In the genomic region with DNA sequence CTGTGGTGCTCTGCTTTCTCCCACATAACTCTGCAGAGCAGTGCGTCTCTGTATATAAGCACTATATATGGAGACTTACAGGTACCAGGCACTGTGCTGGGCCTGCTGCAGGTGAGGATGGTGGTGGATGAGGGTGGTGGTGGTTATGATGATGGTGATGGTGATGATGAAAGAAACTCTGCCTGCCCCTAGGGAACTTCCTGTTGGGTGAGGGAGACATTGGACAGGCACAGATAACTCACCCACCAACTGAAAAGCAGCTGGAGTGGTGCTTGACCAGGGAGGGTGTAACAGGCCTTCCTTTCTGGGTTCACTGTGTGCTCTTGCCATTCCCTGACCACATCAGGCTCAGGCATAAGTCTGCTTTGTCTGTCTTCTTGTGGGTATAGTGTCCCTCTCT, we compare ENCODE assay signal across 23 mouse cellular contexts. TPM values are rescaled to one million over a fixed set of nuclear protein-coding genes. Genes with fewer than 3 reads are reported as not detected.
A peak's percentile ranks its signal among the peaks of the same experiment; 100 is the strongest.
DNase-seq lines count a peak whose midpoint lies in the region; ATAC-seq lines count a peak whose summit lies in the region.
"Had no signal": no experiment of that assay in that cellular context is flagged by ENCODE, and none has a peak within 500 bp of the region (broad histone marks: within the 10 kb centered on the region; RNA-seq: fewer than 3 reads in every experiment).

No protein-coding gene starts in this region.

- H3K36me3 ChIP-seq in megakaryocyte, embryonic 14.5 days (replicated peaks; ENCODE audit: low read length) = peaks cover 61% of the 10 kb centered on the region

- ATAC-seq in granulocyte monocyte progenitor cell, adult 5-6 weeks (replicated peaks; ENCODE audit: poor library complexity, severe bottlenecking) = peak; percentile 62
- ATAC-seq: forebrain, postnatal 0 days; inflammation-experienced regulatory T-cells, adult 6 months; lung, postnatal 0 days; midbrain, embryonic 13.5 days had no signal

- peaks cover 96% of the 10 kb centered on the region for H3K4me1 ChIP-seq in megakaryocyte, embryonic 14.5 days

- H3K27me3 ChIP-seq in megakaryocyte, embryonic 14.5 days (replicated peaks) = no peaks in the 10 kb centered on the region
- H3K27me3 ChIP-seq: midbrain, embryonic 13.5 days; neural tube, embryonic 12.5 days had no signal

- peak overlapping the region; percentile 85 for H3K4me3 ChIP-seq in megakaryocyte, embryonic 14.5 days (replicated peaks)
- H3K4me3 ChIP-seq: limb, embryonic 10.5 days; midbrain, embryonic 13.5 days; neural tube, embryonic 12.5 days had no signal

- DNase-seq in 3T3-L1 (ENCODE audit: low read depth, low spot score) = peak; percentile 37
- DNase-seq in 416B (ENCODE audit: low read depth) = peak; percentile 84
- DNase-seq in cerebellum, adult 9-11 months = no peak
- no peak for DNase-seq in ovary, postnatal 36 days (ENCODE audit: low spot score)
- no peak for DNase-seq in embryo, embryonic 9.5 days (ENCODE audit: extremely low spot score)
- DNase-seq in cerebellum, postnatal 4 days (ENCODE audit: low spot score in 2 of 2) = no peak
- DNase-seq: cerebellum, adult 18-20 months; cerebellum, postnatal 25 days; forebrain, postnatal 0 days; kidney, adult 8-10 months; kidney, postnatal 10 days; thymus, postnatal 14 days had no signal

- H3K9me3 ChIP-seq in megakaryocyte, embryonic 14.5 days = peaks cover 2% of the 10 kb centered on the region; the same call in 1 of the 2 replicates
- H3K9me3 ChIP-seq: limb, embryonic 10.5 days; midbrain, embryonic 13.5 days; neural tube, embryonic 12.5 days had no signal

RNA-seq across cellular contexts. Expression of gene Pef1, which starts 10.4 kb away (rescaled TPM):
- total RNA-seq in granulocyte monocyte progenitor cell, adult 5-6 weeks (2014; fragmentation: Nextera tagmentation) = 22.7 and 60.5 TPM in 2 replicates
- total RNA-seq in granulocyte monocyte progenitor cell, adult 5-6 weeks (2017) = 10.4 and 12.4 TPM in 2 replicates
- 27.1 and 33.9 TPM in 2 replicates for polyA plus RNA-seq in megakaryocyte, embryonic 14.5 days (2012; ENCODE audit: insufficient read depth, low replicate concordance)

RNA-seq across cellular contexts. Expression of gene Hcrtr1, which starts 26.4 kb away (rescaled TPM):
- not detected in 2 replicates for total RNA-seq in granulocyte monocyte progenitor cell, adult 5-6 weeks (2014; fragmentation: Nextera tagmentation)
- not detected in 2 replicates for total RNA-seq in granulocyte monocyte progenitor cell, adult 5-6 weeks (2017)
- not detected in 2 replicates for polyA plus RNA-seq in megakaryocyte, embryonic 14.5 days (2012; ENCODE audit: insufficient read depth, low replicate concordance)
- total RNA-seq: gastrocnemius, postnatal 36 days; heart, adult 8-10 months; heart, postnatal 25 days; liver, adult 2 months had no signal
- polyA plus RNA-seq: inflammation-experienced regulatory T-cells, adult 6 months; limb, embryonic 10.5 days had no signal

Comparison
In these comparisons a context has a peak if more than half of its experiments do, and no peak if none do; other contexts are left out.
1. DNase-seq: peak in 3T3-L1 (single experiment) and 416B (single experiment); none in cerebellum, adult 9-11 months (single experiment), ovary, postnatal 36 days (single experiment), embryo, embryonic 9.5 days (single experiment) and cerebellum, postnatal 4 days (0 of 2).